In the genomic region with DNA sequence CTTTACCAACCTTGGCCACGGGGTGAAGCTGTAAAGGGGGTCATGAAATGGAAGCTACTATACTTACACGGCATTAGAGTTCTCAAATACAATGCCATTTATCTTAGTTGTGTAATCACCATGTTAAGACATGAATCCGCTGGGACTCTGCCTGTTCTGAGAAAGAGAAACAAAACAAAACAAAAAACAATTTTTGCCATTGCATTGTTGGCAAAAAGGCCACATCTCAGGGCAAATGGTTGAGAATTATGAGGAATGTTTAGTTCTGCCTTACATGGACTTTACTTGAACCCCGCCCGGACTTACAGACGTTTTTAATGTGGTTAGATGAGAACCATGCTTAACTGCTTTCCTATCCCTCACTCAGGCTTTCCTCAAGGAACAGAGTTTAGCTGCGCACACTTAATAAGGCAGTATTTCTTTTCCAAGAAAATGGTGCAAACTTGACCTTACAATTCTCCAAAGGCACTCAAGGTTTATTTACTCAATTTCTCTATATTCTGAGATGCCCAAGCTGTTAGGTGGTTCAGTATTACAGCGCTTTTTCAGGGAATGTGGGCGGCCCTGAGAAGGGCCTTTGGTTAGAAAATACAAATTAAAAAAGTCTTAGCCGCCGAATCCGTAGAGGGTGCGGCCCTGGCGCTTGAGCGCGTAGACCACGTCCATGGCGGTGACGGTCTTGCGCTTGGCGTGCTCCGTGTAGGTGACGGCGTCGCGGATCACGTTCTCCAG, we compare ENCODE assay signal across 7 mouse cellular contexts. TPM values are rescaled to one million over a fixed set of nuclear protein-coding genes. Genes with fewer than 3 reads are reported as not detected.
DNase-seq lines count a peak whose midpoint lies in the region; ATAC-seq lines count a peak whose summit lies in the region.

No protein-coding gene starts in this region.

- WGBS in lung, embryonic 16.5 days: 1% methylated on average over 18 of the region's 27 CpGs
- 2% methylated on average over 22 of the region's 27 CpGs for WGBS in forebrain, embryonic 15.5 days
- WGBS in liver, embryonic 13.5 days (ENCODE audit: insufficient replicate concordance): under 1% methylated on average over 26 of the region's 27 CpGs

- H3K4me2 ChIP-seq in lung, embryonic 16.5 days (ENCODE audit: low read depth, low read length): peak overlapping the region; percentile 77
- peak overlapping the region; percentile 81 for H3K4me2 ChIP-seq in forebrain, embryonic 15.5 days (replicated peaks)
- H3K4me2 ChIP-seq in liver, embryonic 13.5 days: peak overlapping the region; percentile 83

- no peaks in the 10 kb centered on the region for H3K27me3 ChIP-seq in lung, embryonic 16.5 days (ENCODE audit: control insufficient read depth, insufficient read depth, low read depth, low read length)
- no peaks in the 10 kb centered on the region for H3K27me3 ChIP-seq in forebrain, embryonic 15.5 days
- H3K27me3 ChIP-seq in liver, embryonic 13.5 days: no peaks in the 10 kb centered on the region

- H3K27ac ChIP-seq in lung, embryonic 16.5 days (ENCODE audit: low read length): peak overlapping the region; percentile 95
- peak overlapping the region; percentile 92 for H3K27ac ChIP-seq in forebrain, embryonic 15.5 days (replicated peaks)
- H3K27ac ChIP-seq in liver, embryonic 13.5 days: peak overlapping the region; percentile 98

- H3K9ac ChIP-seq in lung, embryonic 16.5 days (ENCODE audit: low read length): peak overlapping the region; percentile 70
- peak overlapping the region; percentile 53 for H3K9ac ChIP-seq in forebrain, embryonic 15.5 days (replicated peaks)
- H3K9ac ChIP-seq in liver, embryonic 13.5 days: peak overlapping the region; percentile 78

- peak overlapping the region; percentile 53 for H3K4me3 ChIP-seq in lung, embryonic 16.5 days (ENCODE audit: low read length)
- H3K4me3 ChIP-seq in forebrain, embryonic 15.5 days: peak overlapping the region; percentile 58
- H3K4me3 ChIP-seq in liver, embryonic 13.5 days (replicated peaks): peak overlapping the region; percentile 63

- no peak for ATAC-seq in lung, embryonic 16.5 days (ENCODE audit: low read depth)
- ATAC-seq in forebrain, embryonic 15.5 days (replicated peaks): peak; percentile 12
- no peak for ATAC-seq in liver, embryonic 13.5 days (ENCODE audit: low read depth)

- no peaks in the 10 kb centered on the region for H3K9me3 ChIP-seq in lung, embryonic 16.5 days (ENCODE audit: control insufficient read depth, low read length)
- no peaks in the 10 kb centered on the region for H3K9me3 ChIP-seq in forebrain, embryonic 15.5 days
- no peaks in the 10 kb centered on the region for H3K9me3 ChIP-seq in liver, embryonic 13.5 days (replicated peaks)

- peaks cover 18% of the 10 kb centered on the region for H3K4me1 ChIP-seq in lung, embryonic 16.5 days (replicated peaks; ENCODE audit: control insufficient read depth, insufficient read depth, low read length)
- H3K4me1 ChIP-seq in forebrain, embryonic 15.5 days: peaks cover 48% of the 10 kb centered on the region
- H3K4me1 ChIP-seq in liver, embryonic 13.5 days (replicated peaks): peaks cover 73% of the 10 kb centered on the region

- no peak for DNase-seq in lung, postnatal 36 days
- DNase-seq in adipocyte (ENCODE audit: low spot score): peak; percentile 48
- DNase-seq in liver, embryonic 13.5 days: peak; percentile 47
- peak; percentile 56 for DNase-seq in thymus, postnatal 25 days
- DNase-seq in right cerebral cortex, postnatal 25 days: no peak

- no peaks in the 10 kb centered on the region for H3K36me3 ChIP-seq in lung, embryonic 16.5 days (ENCODE audit: control insufficient read depth, insufficient read depth, low read length)
- H3K36me3 ChIP-seq in forebrain, embryonic 15.5 days: no peaks in the 10 kb centered on the region
- H3K36me3 ChIP-seq in liver, embryonic 13.5 days: no peaks in the 10 kb centered on the region

RNA-seq across cellular contexts. Expression of gene Hist1h4a, which starts 0.6 kb away (rescaled TPM):
- polyA plus RNA-seq in lung, embryonic 16.5 days (2015; fragmentation: Nextera tagmentation; extraction: Ambion mirVana): 1.2 TPM in 1 of 2 replicates, not detected in the other
- polyA plus RNA-seq in forebrain, embryonic 15.5 days (2015; fragmentation: Nextera tagmentation; extraction: Ambion mirVana): 0.38 TPM in 1 of 2 replicates, not detected in the other
- 0.86 TPM in 1 of 2 replicates, not detected in the other for polyA plus RNA-seq in liver, embryonic 13.5 days (2015; fragmentation: Nextera tagmentation; extraction: Ambion mirVana)

RNA-seq across cellular contexts. Expression of gene Hist1h3a, which starts 1.8 kb away (rescaled TPM):
- polyA plus RNA-seq in lung, embryonic 16.5 days (2015; fragmentation: Nextera tagmentation; extraction: Ambion mirVana): 4.2 and 5.5 TPM in 2 replicates
- 2.7 and 3.2 TPM in 2 replicates for polyA plus RNA-seq in forebrain, embryonic 15.5 days (2015; fragmentation: Nextera tagmentation; extraction: Ambion mirVana)
- polyA plus RNA-seq in liver, embryonic 13.5 days (2015; fragmentation: Nextera tagmentation; extraction: Ambion mirVana): 3.2 and 8.3 TPM in 2 replicates

RNA-seq across cellular contexts. Expression of gene Hist1h1a, which starts 3.1 kb away (rescaled TPM):
- polyA plus RNA-seq in lung, embryonic 16.5 days (2015; fragmentation: Nextera tagmentation; extraction: Ambion mirVana): 2.1 and 4.3 TPM in 2 replicates
- 1.5 TPM in 2 replicates for polyA plus RNA-seq in forebrain, embryonic 15.5 days (2015; fragmentation: Nextera tagmentation; extraction: Ambion mirVana)
- polyA plus RNA-seq in liver, embryonic 13.5 days (2015; fragmentation: Nextera tagmentation; extraction: Ambion mirVana): 4.3 and 8.1 TPM in 2 replicates

RNA-seq across cellular contexts. Expression of gene Hist1h4b, which starts 3.6 kb away (rescaled TPM):
- 5.1 and 6.6 TPM in 2 replicates for polyA plus RNA-seq in lung, embryonic 16.5 days (2015; fragmentation: Nextera tagmentation; extraction: Ambion mirVana)
- 2.8 and 3.8 TPM in 2 replicates for polyA plus RNA-seq in forebrain, embryonic 15.5 days (2015; fragmentation: Nextera tagmentation; extraction: Ambion mirVana)
- 3.7 and 5.5 TPM in 2 replicates for polyA plus RNA-seq in liver, embryonic 13.5 days (2015; fragmentation: Nextera tagmentation; extraction: Ambion mirVana)

RNA-seq across cellular contexts. Expression of gene Hist1h3b, which starts 8.3 kb away (rescaled TPM):
- 13.3 and 14.0 TPM in 2 replicates for polyA plus RNA-seq in lung, embryonic 16.5 days (2015; fragmentation: Nextera tagmentation; extraction: Ambion mirVana)
- 7.9 and 11.7 TPM in 2 replicates for polyA plus RNA-seq in forebrain, embryonic 15.5 days (2015; fragmentation: Nextera tagmentation; extraction: Ambion mirVana)
- 10.4 and 29.5 TPM in 2 replicates for polyA plus RNA-seq in liver, embryonic 13.5 days (2015; fragmentation: Nextera tagmentation; extraction: Ambion mirVana)

Comparison
In these comparisons a context has a peak if more than half of its experiments do, and no peak if none do; other contexts are left out.
1. DNase-seq: peak in adipocyte (single experiment), liver, embryonic 13.5 days (single experiment) and thymus, postnatal 25 days (single experiment); none in lung, postnatal 36 days (single experiment) and right cerebral cortex, postnatal 25 days (single experiment).
2. Peak in every context shown above with its lines, with median percentiles within 50 percentile points of each other: H3K27ac ChIP-seq, H3K4me2 ChIP-seq, H3K4me3 ChIP-seq and H3K9ac ChIP-seq.